Comparison of ENCODE assay signal across 13 mouse cellular contexts in genomic region chr1:71807586-71807985, GRCm38 (mm10).
DNase-seq lines count a peak whose midpoint lies in the region; ATAC-seq and TF ChIP-seq lines count a peak whose summit lies in the region.
"Had no signal": no experiment of that assay in that cellular context is flagged by ENCODE, and none has a peak within 500 bp of the region (broad histone marks: within the 10 kb centered on the region; RNA-seq: fewer than 3 reads in every experiment).

No protein-coding gene starts in this region.

- H3K4me3 ChIP-seq in hindbrain, postnatal 0 days (ENCODE audit: low read length) = no peak overlapping the region
- H3K4me3 ChIP-seq in hindbrain, embryonic 11.5 days (ENCODE audit: low read depth, low read length) = no peak overlapping the region
- no peak overlapping the region for H3K4me3 ChIP-seq in C2C12 (ENCODE audit: insufficient read depth, poor library complexity, severe bottlenecking)
- H3K4me3 ChIP-seq in gastrocnemius, adult 2 months = no peak overlapping the region
- H3K4me3 ChIP-seq in lung, embryonic 16.5 days (ENCODE audit: low read length) = no peak overlapping the region
- H3K4me3 ChIP-seq: embryonic facial prominence, embryonic 13.5 days; midbrain, embryonic 10.5 days; neural tube, embryonic 13.5 days had no signal

- no peak for ATAC-seq in hindbrain, postnatal 0 days
- no peak for ATAC-seq in hindbrain, embryonic 11.5 days (ENCODE audit: low FRiP score)
- ATAC-seq in lung, embryonic 16.5 days (ENCODE audit: low read depth) = peak; percentile 56; the same call in 1 of the 2 replicates

- H3K9ac ChIP-seq in hindbrain, postnatal 0 days (replicated peaks; ENCODE audit: low read length) = no peak overlapping the region
- H3K9ac ChIP-seq in hindbrain, embryonic 11.5 days (ENCODE audit: low read depth, low read length) = no peak overlapping the region
- no peak overlapping the region for H3K9ac ChIP-seq in lung, embryonic 16.5 days (ENCODE audit: low read length)
- H3K9ac ChIP-seq: embryonic facial prominence, embryonic 13.5 days; hindbrain, embryonic 14.5 days; neural tube, embryonic 13.5 days had no signal

- no peak overlapping the region for H3K4me2 ChIP-seq in hindbrain, postnatal 0 days (ENCODE audit: low read depth, low read length)
- no peak overlapping the region for H3K4me2 ChIP-seq in hindbrain, embryonic 11.5 days (replicated peaks; ENCODE audit: low read depth, low read length)
- no peak overlapping the region for H3K4me2 ChIP-seq in lung, embryonic 16.5 days (ENCODE audit: low read depth, low read length)
- H3K4me2 ChIP-seq: embryonic facial prominence, embryonic 13.5 days; hindbrain, embryonic 14.5 days; neural tube, embryonic 13.5 days had no signal

- DNase-seq in hindbrain, postnatal 0 days (ENCODE audit: low spot score) = peak; percentile 4
- no peak for DNase-seq in hindbrain, embryonic 11.5 days (ENCODE audit: low spot score)
- peak; percentile 50 for DNase-seq in gastrocnemius, adult 2 months
- no peak for DNase-seq in neural tube, embryonic 10.5 days (ENCODE audit: extremely low spot score, low spot score)
- DNase-seq in cerebellum, postnatal 4 days (ENCODE audit: low spot score in 2 of 2) = no peak
- DNase-seq: right cerebral cortex, postnatal 14 days had no signal

- H3K27me3 ChIP-seq in hindbrain, postnatal 0 days (ENCODE audit: insufficient read depth, low read length) = no peaks in the 10 kb centered on the region
- no peaks in the 10 kb centered on the region for H3K27me3 ChIP-seq in hindbrain, embryonic 11.5 days (ENCODE audit: control insufficient read depth, insufficient read depth, low read length)
- no peaks in the 10 kb centered on the region for H3K27me3 ChIP-seq in C2C12 (ENCODE audit: control insufficient read depth, insufficient read depth, insufficient read length)
- H3K27me3 ChIP-seq in lung, embryonic 16.5 days (ENCODE audit: control insufficient read depth, insufficient read depth, low read depth, low read length) = no peaks in the 10 kb centered on the region
- H3K27me3 ChIP-seq: embryonic facial prominence, embryonic 13.5 days; neural tube, embryonic 13.5 days had no signal

- TF ChIP-seq CTCF in hindbrain, postnatal 0 days (IDR thresholded peaks at IDR 0.05; ENCODE audit: low read depth) = no peak
- no peak for TF ChIP-seq CTCF in C2C12 (IDR thresholded peaks at IDR 0.05; ENCODE audit: control insufficient read depth, insufficient read depth, insufficient read length)
- TF ChIP-seq CTCF in gastrocnemius, adult 2 months (IDR thresholded peaks at IDR 0.05) = no peak

- 64% methylated on average over 4 of the region's 4 CpGs for WGBS in hindbrain, postnatal 0 days
- 54% methylated on average over 4 of the region's 4 CpGs for WGBS in hindbrain, embryonic 11.5 days
- WGBS in lung, embryonic 16.5 days = 22% methylated on average over 4 of the region's 4 CpGs

- no peaks in the 10 kb centered on the region for H3K9me3 ChIP-seq in hindbrain, postnatal 0 days (ENCODE audit: low read length)
- no peaks in the 10 kb centered on the region for H3K9me3 ChIP-seq in hindbrain, embryonic 11.5 days (ENCODE audit: control insufficient read depth, low read length)
- H3K9me3 ChIP-seq in lung, embryonic 16.5 days (ENCODE audit: control insufficient read depth, low read length) = no peaks in the 10 kb centered on the region
- H3K9me3 ChIP-seq: embryonic facial prominence, embryonic 13.5 days; midbrain, embryonic 10.5 days; neural tube, embryonic 13.5 days had no signal

- no peaks in the 10 kb centered on the region for H3K4me1 ChIP-seq in hindbrain, postnatal 0 days (ENCODE audit: insufficient read depth, low read length)
- H3K4me1 ChIP-seq in hindbrain, embryonic 11.5 days (replicated peaks; ENCODE audit: control insufficient read depth, insufficient read depth, low read length) = no peaks in the 10 kb centered on the region
- peaks cover 4% of the 10 kb centered on the region for H3K4me1 ChIP-seq in lung, embryonic 16.5 days (replicated peaks; ENCODE audit: control insufficient read depth, insufficient read depth, low read length)
- H3K4me1 ChIP-seq: midbrain, embryonic 10.5 days; neural tube, embryonic 13.5 days had no signal

- intact Hi-C loops in gastrocnemius, adult 2 months (cut with DNase I) = no loop called here

- no peaks in the 10 kb centered on the region for H3K79me3 ChIP-seq in C2C12 (ENCODE audit: low read depth)

- H3K36me3 ChIP-seq in hindbrain, postnatal 0 days (ENCODE audit: insufficient read depth, low read length) = no peaks in the 10 kb centered on the region
- H3K36me3 ChIP-seq in hindbrain, embryonic 11.5 days (ENCODE audit: control insufficient read depth, insufficient read depth, low read length) = no peaks in the 10 kb centered on the region
- no peaks in the 10 kb centered on the region for H3K36me3 ChIP-seq in C2C12 (ENCODE audit: control insufficient read depth, insufficient read depth)
- no peaks in the 10 kb centered on the region for H3K36me3 ChIP-seq in lung, embryonic 16.5 days (ENCODE audit: control insufficient read depth, insufficient read depth, low read length)
- H3K36me3 ChIP-seq: embryonic facial prominence, embryonic 13.5 days; midbrain, embryonic 10.5 days; neural tube, embryonic 13.5 days had no signal

- no peaks in the 10 kb centered on the region for H3K79me2 ChIP-seq in C2C12 (ENCODE audit: control insufficient read depth, insufficient read depth)

- H3ac ChIP-seq in C2C12 (ENCODE audit: control insufficient read depth, insufficient read length, low read depth) = no peak overlapping the region

- H3K27ac ChIP-seq in hindbrain, postnatal 0 days = no peak overlapping the region
- H3K27ac ChIP-seq in hindbrain, embryonic 11.5 days (ENCODE audit: low read depth, low read length) = no peak overlapping the region
- H3K27ac ChIP-seq in gastrocnemius, adult 2 months = peak overlapping the region; percentile 44; the same call in 1 of the 2 replicates
- no peak overlapping the region for H3K27ac ChIP-seq in lung, embryonic 16.5 days (ENCODE audit: low read length)
- H3K27ac ChIP-seq: hindbrain, embryonic 14.5 days; midbrain, embryonic 10.5 days; neural tube, embryonic 13.5 days; stomach, postnatal 0 days had no signal

TF ChIP-seq in C2C12, 6 proteins besides CTCF, POLR2A, EP300 and RAD21:
- TF ChIP-seq USF1 (IDR thresholded peaks at IDR 0.05; ENCODE audit: low read depth) (no peak), CEBPB (IDR thresholded peaks at IDR 0.05; ENCODE audit: low read depth) (peak; percentile 63), MAX (IDR thresholded peaks at IDR 0.05) (no peak), MYOG (IDR thresholded peaks at IDR 0.05; ENCODE audit: control insufficient read depth, extremely low read depth, insufficient read length) (no peak), FOSL1 (IDR thresholded peaks at IDR 0.05; ENCODE audit: insufficient read depth, low read length, poor library complexity, severe bottlenecking) (no peak), MYOD1 (IDR thresholded peaks at IDR 0.05; ENCODE audit: control insufficient read depth, insufficient read length, low read depth) (no peak)

Comparison
In these comparisons a context has a peak if more than half of its experiments do, and no peak if none do; other contexts are left out.
1. DNase-seq: peak in hindbrain, postnatal 0 days (single experiment) and gastrocnemius, adult 2 months (single experiment); none in hindbrain, embryonic 11.5 days (single experiment), neural tube, embryonic 10.5 days (single experiment) and cerebellum, postnatal 4 days (0 of 2).